Mouse (Mus musculus): ENCODE results near the gene Tmem130.
A peak's percentile ranks its signal among the peaks of the same experiment; 100 is the strongest.
"Not testable (repeated sequence)": the region's sequence is repeated elsewhere in the genome, so short reads cannot be mapped to it uniquely, and the experiment has no call there.

Gene Tmem130

GRCm38 (mm10) chr5:144761161-144761868, at the start of gene Tmem130:
Gene Tmem130 (minus strand): TSS chr5:144761818.
- no peak for DNase-seq (ENCODE audit: low read depth)

DNA sequence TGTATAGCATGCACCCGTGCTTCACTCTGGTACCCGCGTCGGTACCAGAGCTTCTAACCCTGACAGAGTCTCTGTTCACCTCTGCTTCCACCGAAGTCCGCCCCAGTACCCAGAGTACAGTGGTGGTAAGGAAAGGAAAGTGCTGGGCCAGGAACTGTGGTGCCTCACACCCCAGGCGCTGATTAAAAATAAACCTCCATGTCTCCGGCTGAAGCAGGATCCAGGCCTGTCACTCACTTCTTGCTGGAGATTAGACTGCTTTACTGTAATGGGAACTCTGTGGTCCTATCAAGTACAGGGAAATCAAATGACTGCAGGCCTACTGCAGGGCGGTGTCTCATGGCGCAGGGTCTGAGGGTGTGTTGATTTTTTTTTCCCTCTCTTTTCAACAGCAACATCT, 45.3 kb upstream of the Tmem130 start:
- DNase-seq (ENCODE audit: low read depth), result no peak

GRCm38 (mm10) chr5:144804181-144804580, 42.6 kb upstream of the Tmem130 start:
- no peak for DNase-seq (ENCODE audit: low read depth)

GRCm38 (mm10) chr5:144803066-144803465, 41.4 kb upstream of the Tmem130 start:
- DNase-seq (ENCODE audit: low read depth), result no peak

DNA sequence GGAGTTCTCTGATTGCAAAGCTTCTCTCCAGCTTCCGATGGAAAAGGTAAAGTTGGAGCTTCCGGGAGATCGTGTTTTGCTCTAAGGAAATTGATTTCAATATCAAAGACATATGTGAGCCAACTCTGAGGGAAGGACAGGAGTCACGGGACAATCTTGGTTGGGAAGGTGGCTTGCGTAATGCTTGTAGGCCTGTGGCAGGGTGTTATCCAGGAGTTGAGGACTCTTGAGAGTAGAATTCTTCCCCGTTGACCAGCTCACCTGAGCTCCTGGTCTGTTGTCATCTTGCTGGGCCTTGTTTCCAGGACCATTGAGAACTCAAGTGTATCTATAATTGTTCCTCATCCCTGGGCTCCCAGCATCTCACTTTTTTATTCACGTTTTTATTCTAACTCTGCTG, 35.5 kb upstream of the Tmem130 start:
- DNase-seq (ENCODE audit: low read depth), result no peak

- peak; percentile 10 for DNase-seq (ENCODE audit: low read depth)
Measured at GRCm38 (mm10) chr5:144794687-144795086, 33.1 kb upstream of the Tmem130 start.

DNA sequence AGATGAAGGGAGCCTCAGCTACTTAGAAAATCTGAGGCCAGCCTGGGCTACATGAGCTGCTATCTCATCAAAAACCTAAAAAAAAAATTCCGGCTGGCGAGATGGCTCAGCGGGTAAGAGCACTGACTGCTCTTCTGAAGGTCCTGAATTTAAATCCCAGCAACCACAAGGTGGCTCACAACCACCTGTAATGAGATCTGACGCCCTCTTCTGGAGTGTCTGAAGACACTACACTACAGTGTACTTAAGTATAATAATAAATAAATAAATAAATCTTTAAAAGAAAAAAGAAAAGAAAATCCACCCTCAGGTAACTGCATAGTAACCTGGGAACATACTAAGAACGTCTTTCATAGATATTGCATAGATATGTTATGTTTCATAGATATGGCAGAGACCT, 31.8 kb upstream of the Tmem130 start:
- DNase-seq (ENCODE audit: low read depth), result no peak

GRCm38 (mm10) chr5:144786464-144786863, 24.8 kb upstream of the Tmem130 start:
- DNase-seq (ENCODE audit: low read depth), result no peak

- DNase-seq (ENCODE audit: low read depth), result no peak
Measured at GRCm38 (mm10) chr5:144780654-144781053, 19.0 kb upstream of the Tmem130 start.

DNA sequence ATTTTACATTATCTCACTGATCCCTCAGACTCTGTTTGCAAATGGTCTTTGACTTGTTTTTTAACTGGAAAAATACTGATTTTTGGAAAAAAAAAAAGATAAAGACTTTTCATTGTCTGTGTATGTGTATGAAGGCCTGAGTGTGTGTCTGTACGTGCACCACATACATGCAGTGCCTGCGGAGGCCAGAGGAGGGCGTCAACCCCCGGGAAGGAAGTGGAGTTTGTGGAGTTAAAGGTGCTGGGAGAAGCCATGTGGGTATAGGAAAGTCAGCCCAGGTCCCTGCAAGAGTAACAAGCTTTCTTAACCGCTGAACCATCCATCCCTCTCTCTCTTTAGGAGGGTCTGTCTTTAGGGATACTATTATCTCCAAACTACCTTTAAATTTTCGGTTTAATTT, 11.6 kb upstream of the Tmem130 start:
- no peak for DNase-seq (ENCODE audit: low read depth)

- peak; percentile 23 for DNase-seq (ENCODE audit: low read depth)
Measured at GRCm38 (mm10) chr5:144769067-144769482, 7.5 kb upstream of the Tmem130 start.

DNA sequence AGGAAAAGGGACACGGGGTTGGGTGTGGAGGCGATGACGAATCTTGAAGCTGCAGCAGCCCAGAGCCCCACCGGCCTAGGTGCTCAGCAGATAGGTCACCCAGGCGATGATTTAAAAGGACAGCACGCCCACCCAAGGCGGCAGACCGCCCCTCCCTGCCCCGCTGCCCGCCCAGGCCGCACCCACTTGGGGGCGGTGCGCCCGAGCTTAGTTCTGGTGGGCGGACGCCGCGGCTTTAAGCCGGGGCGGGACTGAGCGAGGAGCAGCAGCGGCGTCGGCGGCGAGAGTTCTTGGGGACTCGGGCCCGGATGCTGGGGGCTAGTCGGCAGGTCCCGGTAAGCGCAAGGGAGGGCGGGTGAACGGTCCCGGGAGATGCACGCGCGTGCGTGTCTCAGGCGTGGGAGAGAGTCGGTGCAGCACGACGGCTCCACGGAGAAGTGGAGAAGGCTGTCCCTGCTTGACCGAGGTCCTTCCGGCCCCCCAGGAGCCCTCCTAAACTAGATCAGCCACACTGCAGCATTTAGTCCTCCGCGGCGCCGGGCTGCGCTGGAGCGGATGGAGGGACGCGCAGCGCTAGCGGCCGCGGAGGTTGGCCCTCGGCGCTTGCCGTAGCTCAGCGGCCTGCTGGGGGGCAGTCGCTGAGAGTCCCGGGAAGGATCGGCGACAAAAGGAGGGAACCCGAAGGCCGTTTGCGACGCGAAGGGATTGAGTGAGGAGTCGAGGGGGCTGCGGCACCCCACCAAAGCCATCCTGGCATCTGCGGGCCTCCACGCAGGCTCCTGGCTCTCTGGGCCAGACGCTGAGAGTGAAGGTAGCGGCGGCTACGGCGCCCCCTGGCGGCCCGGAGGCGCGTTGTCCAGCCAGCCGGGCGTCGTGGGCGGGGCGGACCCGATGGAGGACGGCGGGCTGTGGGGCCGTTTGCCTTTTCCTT, 6.6 kb upstream of the Tmem130 start:
- DNase-seq (ENCODE audit: low read depth), result peak; percentile 69

GRCm38 (mm10) chr5:144767106-144767798, 5.6 kb upstream of the Tmem130 start, which contains the start of gene Trrap:
Gene Trrap (plus strand): TSS chr5:144767732.
- not testable (repeated sequence) for DNase-seq (ENCODE audit: low read depth)

DNA sequence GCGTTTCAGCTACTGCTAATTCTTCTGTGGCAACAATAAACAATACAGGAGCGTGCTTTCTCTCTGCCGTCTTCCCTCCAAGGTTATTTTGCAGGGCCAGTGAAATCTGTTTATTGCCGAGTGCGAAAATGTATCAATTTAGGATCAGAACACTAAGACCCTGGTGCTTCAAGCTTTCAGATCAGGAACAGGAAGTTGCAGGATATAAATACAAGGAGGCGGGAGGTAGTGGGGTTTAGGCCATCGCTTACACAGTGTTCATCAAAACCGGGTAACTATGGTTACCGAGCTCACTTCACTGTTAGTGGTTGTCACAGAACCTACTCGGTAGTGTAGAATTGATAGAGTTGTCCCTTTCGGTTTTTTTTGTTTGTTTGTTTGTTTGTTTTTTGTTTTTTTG, 5.0 kb upstream of the Tmem130 start:
- no peak for DNase-seq (ENCODE audit: low read depth)

DNA sequence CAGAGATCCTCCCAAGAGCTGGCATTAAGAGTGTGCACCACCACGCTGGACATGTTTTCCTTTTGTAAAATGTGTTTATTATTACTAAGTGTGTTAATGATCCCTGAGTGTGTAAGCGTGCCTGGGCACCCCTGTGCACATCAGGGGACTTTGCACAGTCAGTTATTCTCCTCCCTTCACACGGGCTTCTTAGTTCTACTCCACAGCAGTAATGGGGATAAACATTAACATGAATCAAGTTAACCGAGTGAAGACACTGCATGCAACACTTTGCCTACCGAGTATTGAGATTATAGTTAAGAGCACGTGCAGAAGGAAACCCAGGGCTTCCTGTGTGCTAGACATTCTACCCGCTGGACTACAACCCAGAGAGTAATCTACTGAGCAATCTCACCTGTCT, 4.4 kb upstream of the Tmem130 start:
- no peak for DNase-seq (ENCODE audit: low read depth)

- DNase-seq (ENCODE audit: low read depth), result no peak
Measured at GRCm38 (mm10) chr5:144758422-144758821, 3.2 kb downstream of the Tmem130 start.

GRCm38 (mm10) chr5:144757402-144757801, 4.2 kb downstream of the Tmem130 start:
- no peak for DNase-seq (ENCODE audit: low read depth)

DNA sequence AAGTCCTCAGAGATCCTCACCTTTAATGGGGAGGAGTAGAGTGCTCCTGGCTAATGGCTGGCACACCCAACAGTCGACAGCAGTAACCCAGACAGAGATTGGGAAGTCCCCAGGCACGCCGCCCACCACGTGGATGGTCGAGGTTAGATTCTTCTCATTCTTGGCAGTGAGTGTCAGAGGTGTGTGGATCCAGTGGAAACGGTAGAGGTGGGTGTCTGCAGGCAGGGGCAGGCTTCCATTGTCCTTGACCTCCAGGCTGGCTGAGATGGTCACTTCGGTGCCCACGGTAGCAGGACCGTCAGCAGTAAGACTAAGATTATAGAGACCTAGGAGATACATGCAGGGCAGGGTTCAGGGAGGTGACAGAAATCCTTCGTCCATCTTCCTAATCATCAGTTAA, 6.4 kb downstream of the Tmem130 start:
- no peak for DNase-seq (ENCODE audit: low read depth)

- DNase-seq (ENCODE audit: low read depth), result no peak
Measured at GRCm38 (mm10) chr5:144753041-144753440, 8.6 kb downstream of the Tmem130 start.

GRCm38 (mm10) chr5:144752432-144752831, 9.2 kb downstream of the Tmem130 start:
- no peak for DNase-seq (ENCODE audit: low read depth)

DNA sequence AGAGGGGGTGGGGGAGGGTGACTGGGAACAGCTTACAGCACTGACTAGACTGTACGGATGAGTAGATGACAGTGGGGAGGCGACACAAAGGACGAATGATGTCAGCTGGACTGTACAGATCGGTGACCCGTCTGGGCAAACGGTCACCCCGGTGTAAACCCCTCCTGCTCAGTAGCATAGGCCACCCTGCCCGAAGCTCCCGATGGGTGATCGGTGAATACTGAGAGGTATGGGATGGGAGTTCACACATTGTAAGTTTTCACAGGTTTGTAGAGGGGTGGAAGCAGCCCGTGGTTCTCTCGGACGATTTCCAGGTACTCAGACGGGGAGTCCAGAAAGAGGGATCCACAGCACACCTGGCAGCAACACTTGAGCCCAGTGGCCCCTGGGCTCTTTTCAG, 24.5 kb downstream of the Tmem130 start:
- no peak for DNase-seq (ENCODE audit: low read depth)

GRCm38 (mm10) chr5:144734949-144735348, 26.7 kb downstream of the Tmem130 start:
- DNase-seq (ENCODE audit: low read depth), result peak; percentile 17
